Mouse (Mus musculus) limb, embryonic 15.5 days (tissue): Measurements from ENCODE around the gene Npr1. TPM values are rescaled to one million over a fixed set of nuclear protein-coding genes. Genes with fewer than 3 reads are reported as not detected.

Experiments
- ATAC-seq: fragments of 200-750 bp; cut with Nextera tagmentation; 2 replicates; pipeline ENCODE4 v1.8.0; 2017; ENCODE audit warnings: low read depth, moderate TSS enrichment; ENCODE audit not compliant: insufficient number of reproducible peaks, low FRiP score, low TSS enrichment
- H3K27ac ChIP-seq: fragments of 300-500 bp; sonication (generic); 2 replicates; pipeline ENCODE4 v1.5.1; 2015; ENCODE audit warnings: moderate library complexity, mild to moderate bottlenecking, inconsistent platforms
- H3K27me3 ChIP-seq: fragments of 300-500 bp; sonication (generic); 2 replicates; pipeline ENCODE4 v1.6.1; 2015; ENCODE audit warnings: inconsistent platforms
- H3K36me3 ChIP-seq: fragments of 300-500 bp; sonication (generic); 2 replicates; pipeline ENCODE4 v1.6.1; 2015; ENCODE audit warnings: inconsistent platforms
- H3K4me1 ChIP-seq: fragments of 300-500 bp; sonication (generic); 2 replicates; pipeline ENCODE4 v1.6.1; 2015; ENCODE audit warnings: inconsistent platforms
- H3K4me2 ChIP-seq: fragments of 300-500 bp; sonication (generic); 2 replicates; pipeline ENCODE4 v1.6.1; 2015; ENCODE audit warnings: mild to moderate bottlenecking, inconsistent platforms
- H3K4me3 ChIP-seq: fragments of 300-500 bp; sonication (generic); 2 replicates; pipeline ENCODE4 v1.5.1; 2015; ENCODE audit warnings: mild to moderate bottlenecking, inconsistent platforms
- H3K9ac ChIP-seq: fragments of 300-500 bp; sonication (generic); 2 replicates; pipeline ENCODE4 v1.6.1; 2015; ENCODE audit warnings: inconsistent platforms
- H3K9me3 ChIP-seq: fragments of 300-500 bp; sonication (generic); 2 replicates; pipeline ENCODE4 v1.6.1; 2016; ENCODE audit warnings: inconsistent platforms
- WGBS: fragments of 180-500 bp; shearing (Covaris S2); methylation state at CpG from one replicate; pipeline ENCODE4 v1.1.7; 2015; 5-methylcytosine and 5-hydroxymethylcytosine counted together
- polyA plus RNA-seq: library from polyadenylated mRNA; unstranded; fragments of >200 nt; fragmentation: Nextera tagmentation; extraction: Ambion mirVana; gene quantifications from 2 replicates; pipeline ENCODE4 v1.2.1, GENCODE M21; 2015

Npr1 gene
- polyA plus RNA-seq, 1 experiment from 2014 or later = 5.4 TPM

GRCm38 (mm10) chr3:90472213-90472612, 6.5 kb upstream of the Npr1 start:
- H3K4me3 ChIP-seq = no peak overlapping the region
- no peak overlapping the region for H3K9ac ChIP-seq
- peaks cover 7% of the 10 kb centered on the region for H3K4me1 ChIP-seq
- no peaks in the 10 kb centered on the region for H3K36me3 ChIP-seq
- no peak overlapping the region for H3K27ac ChIP-seq
- H3K4me2 ChIP-seq = no peak overlapping the region
- no peaks in the 10 kb centered on the region for H3K9me3 ChIP-seq
- H3K27me3 ChIP-seq = no peaks in the 10 kb centered on the region
- 24% methylated on average over 3 of the region's 3 CpGs for WGBS
- no peak for ATAC-seq

GRCm38 (mm10) chr3:90467618-90468300, 2.1 kb upstream of the Npr1 start:
- Histone ChIP-seq H3K9me3 (no peaks in the 10 kb centered on the region), H3K36me3 (no peaks in the 10 kb centered on the region), H3K4me1 (peaks cover 20% of the 10 kb centered on the region), H3K9ac (no peak overlapping the region), H3K27me3 (peaks cover 35% of the 10 kb centered on the region), H3K27ac (no peak overlapping the region), H3K4me3 (no peak overlapping the region), H3K4me2 (no peak overlapping the region)
- WGBS = 91% methylated on average over 10 of the region's 10 CpGs
- ATAC-seq = no peak

- ATAC-seq = no peak
- no peaks in the 10 kb centered on the region for H3K9me3 ChIP-seq
- H3K4me3 ChIP-seq = peak overlapping the region; percentile 48
- WGBS = 1% methylated on average over 15 of the region's 15 CpGs
- H3K4me2 ChIP-seq = peak overlapping the region; percentile 93
- no peak overlapping the region for H3K27ac ChIP-seq
- H3K27me3 ChIP-seq = peaks cover 49% of the 10 kb centered on the region
- H3K4me1 ChIP-seq = peaks cover 20% of the 10 kb centered on the region
- no peaks in the 10 kb centered on the region for H3K36me3 ChIP-seq
- H3K9ac ChIP-seq = no peak overlapping the region
Measured at GRCm38 (mm10) chr3:90466311-90466766, 673 bp upstream of the Npr1 start.

GRCm38 (mm10) chr3:90465081-90465685, 483 bp downstream of the Npr1 start:
- under 1% methylated on average over 75 of the region's 75 CpGs for WGBS
- no peak overlapping the region for H3K27ac ChIP-seq

GRCm38 (mm10) chr3:90464552-90465080, 1.1 kb downstream of the Npr1 start:
- Histone ChIP-seq H3K4me3 (peak overlapping the region; percentile 48), H3K9me3 (no peaks in the 10 kb centered on the region), H3K9ac (peak overlapping the region; percentile 31; the same call in 1 of the 2 replicates), H3K27ac (no peak overlapping the region), H3K4me2 (peak overlapping the region; percentile 93), H3K4me1 (peaks cover 20% of the 10 kb centered on the region), H3K27me3 (peaks cover 50% of the 10 kb centered on the region), H3K36me3 (no peaks in the 10 kb centered on the region)
- 17% methylated on average over 37 of the region's 37 CpGs for WGBS
- ATAC-seq = no peak

More at GRCm38 (mm10) chr3:90465081-90465685, 483 bp downstream of the Npr1 start:
- peak overlapping the region; percentile 31 for H3K9ac ChIP-seq
- peak overlapping the region; percentile 93 for H3K4me2 ChIP-seq
- no peaks in the 10 kb centered on the region for H3K9me3 ChIP-seq
- H3K36me3 ChIP-seq = no peaks in the 10 kb centered on the region
- H3K27me3 ChIP-seq = peaks cover 50% of the 10 kb centered on the region
- ATAC-seq = no peak
- H3K4me3 ChIP-seq = peak overlapping the region; percentile 48
- peaks cover 20% of the 10 kb centered on the region for H3K4me1 ChIP-seq

- H3K27me3 ChIP-seq = peaks cover 50% of the 10 kb centered on the region
- H3K4me2 ChIP-seq = no peak overlapping the region
- WGBS = 36% methylated on average over 7 of the region's 7 CpGs
- H3K4me1 ChIP-seq = peaks cover 20% of the 10 kb centered on the region
- ATAC-seq = no peak
- H3K4me3 ChIP-seq = no peak overlapping the region
- H3K27ac ChIP-seq = no peak overlapping the region
- no peaks in the 10 kb centered on the region for H3K36me3 ChIP-seq
- H3K9me3 ChIP-seq = no peaks in the 10 kb centered on the region
- H3K9ac ChIP-seq = no peak overlapping the region
Measured at GRCm38 (mm10) chr3:90462579-90462978, 3.1 kb downstream of the Npr1 start.

- no peak overlapping the region for H3K27ac ChIP-seq
- ATAC-seq = no peak
- H3K36me3 ChIP-seq = no peaks in the 10 kb centered on the region
- 78% methylated on average over 3 of the region's 3 CpGs for WGBS
- peaks cover 20% of the 10 kb centered on the region for H3K4me1 ChIP-seq
- no peaks in the 10 kb centered on the region for H3K9me3 ChIP-seq
- no peak overlapping the region for H3K4me2 ChIP-seq
- peaks cover 50% of the 10 kb centered on the region for H3K27me3 ChIP-seq
- no peak overlapping the region for H3K9ac ChIP-seq
- no peak overlapping the region for H3K4me3 ChIP-seq
Measured at GRCm38 (mm10) chr3:90461935-90462334, 3.7 kb downstream of the Npr1 start.

- ATAC-seq = no peak
- Histone ChIP-seq H3K9me3 (no peaks in the 10 kb centered on the region), H3K27ac (no peak overlapping the region), H3K4me3 (no peak overlapping the region), H3K9ac (no peak overlapping the region), H3K4me1 (peaks cover 10% of the 10 kb centered on the region), H3K27me3 (peaks cover 40% of the 10 kb centered on the region), H3K4me2 (no peak overlapping the region), H3K36me3 (no peaks in the 10 kb centered on the region)
- WGBS = 62% methylated on average over 5 of the region's 5 CpGs
Measured at GRCm38 (mm10) chr3:90460315-90460714, 5.4 kb downstream of the Npr1 start.

- Histone ChIP-seq H3K27ac (no peak overlapping the region), H3K9me3 (no peaks in the 10 kb centered on the region), H3K9ac (no peak overlapping the region), H3K27me3 (peaks cover 34% of the 10 kb centered on the region), H3K36me3 (no peaks in the 10 kb centered on the region), H3K4me3 (no peak overlapping the region), H3K4me2 (no peak overlapping the region), H3K4me1 (peaks cover 4% of the 10 kb centered on the region; the same call in 1 of the 2 replicates)
- no peak for ATAC-seq
- 70% methylated on average over 9 of the region's 9 CpGs for WGBS
Measured at GRCm38 (mm10) chr3:90459727-90460126, 5.9 kb downstream of the Npr1 start.

- no peak for ATAC-seq
Measured at GRCm38 (mm10) chr3:90454931-90455330, 10.7 kb downstream of the Npr1 start.

GRCm38 (mm10) chr3:90451396-90452095, 14.1 kb downstream of the Npr1 start:
- H3K4me1 ChIP-seq = peaks cover 7% of the 10 kb centered on the region
- WGBS = 57% methylated on average over 10 of the region's 10 CpGs
- no peak overlapping the region for H3K27ac ChIP-seq
- no peaks in the 10 kb centered on the region for H3K27me3 ChIP-seq
- no peak overlapping the region for H3K4me2 ChIP-seq
- H3K9me3 ChIP-seq = no peaks in the 10 kb centered on the region
- H3K9ac ChIP-seq = no peak overlapping the region
- no peaks in the 10 kb centered on the region for H3K36me3 ChIP-seq
- ATAC-seq = no peak
- H3K4me3 ChIP-seq = 0 out of 2 replicates have a peak overlapping the region, but pooled peaks have one; percentile 3

More at GRCm38 (mm10) chr3:90454931-90455330, 10.7 kb downstream of the Npr1 start:
- H3K27me3 ChIP-seq = no peaks in the 10 kb centered on the region
- H3K4me2 ChIP-seq = no peak overlapping the region
- 87% methylated on average over 14 of the region's 14 CpGs for whole genome bisulfite sequencing
- no peaks in the 10 kb centered on the region for H3K36me3 ChIP-seq
- no peak overlapping the region for H3K4me3 ChIP-seq
- H3K4me1 ChIP-seq = no peaks in the 10 kb centered on the region
- no peaks in the 10 kb centered on the region for H3K9me3 ChIP-seq
- H3K27ac ChIP-seq = no peak overlapping the region
- no peak overlapping the region for H3K9ac ChIP-seq
